Mouse (Mus musculus) cerebellum, adult 2 months (tissue): ENCODE measurements around the gene Anxa6.

Experiments
- CTCF ChIP-seq: fragments of 200-500 bp; IDR thresholded peaks from 2 replicates; pipeline ENCODE4 v1.5.1; 2011; ENCODE audit warnings: low read depth, mild to moderate bottlenecking, control low read depth, low read length, moderate library complexity, borderline replicate concordance; ENCODE audit not compliant: insufficient read depth
- POLR2A ChIP-seq: fragments of 200-500 bp; IDR thresholded peaks from 2 replicates; pipeline ENCODE4 v1.6.1; 2011; ENCODE audit warnings: low read length, control low read depth, borderline replicate concordance; ENCODE audit not compliant: insufficient read depth

DNA sequence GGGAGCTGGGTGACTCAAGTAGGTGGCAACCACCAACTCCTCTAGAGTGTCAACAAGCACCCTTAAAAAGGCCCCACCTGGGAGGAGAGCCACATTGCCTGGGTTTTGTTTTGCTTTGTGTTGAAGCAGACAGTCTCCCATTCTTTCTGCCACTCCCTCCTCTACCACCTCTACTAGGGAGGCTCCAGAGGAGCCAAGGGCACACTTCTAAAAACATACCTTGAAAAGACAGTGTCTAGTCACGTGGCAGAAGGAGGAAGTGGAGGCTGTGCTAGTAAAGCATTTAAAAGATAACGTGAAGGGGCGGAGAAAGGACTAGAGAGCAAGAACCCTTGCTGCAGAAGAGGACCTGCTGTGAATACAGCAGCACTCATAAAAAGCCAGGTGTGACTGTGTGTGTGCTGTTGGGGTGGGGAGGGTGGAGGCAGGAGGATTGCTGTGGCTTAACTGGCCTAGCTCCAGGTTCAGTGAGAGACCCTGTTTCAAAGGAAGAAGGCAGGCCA lies 74.6 kb downstream of the Anxa6 start:
- TF ChIP-seq POLR2A (no peak), CTCF (no peak)
